Mouse (Mus musculus): ENCODE results near the gene Skap1.

DNA sequence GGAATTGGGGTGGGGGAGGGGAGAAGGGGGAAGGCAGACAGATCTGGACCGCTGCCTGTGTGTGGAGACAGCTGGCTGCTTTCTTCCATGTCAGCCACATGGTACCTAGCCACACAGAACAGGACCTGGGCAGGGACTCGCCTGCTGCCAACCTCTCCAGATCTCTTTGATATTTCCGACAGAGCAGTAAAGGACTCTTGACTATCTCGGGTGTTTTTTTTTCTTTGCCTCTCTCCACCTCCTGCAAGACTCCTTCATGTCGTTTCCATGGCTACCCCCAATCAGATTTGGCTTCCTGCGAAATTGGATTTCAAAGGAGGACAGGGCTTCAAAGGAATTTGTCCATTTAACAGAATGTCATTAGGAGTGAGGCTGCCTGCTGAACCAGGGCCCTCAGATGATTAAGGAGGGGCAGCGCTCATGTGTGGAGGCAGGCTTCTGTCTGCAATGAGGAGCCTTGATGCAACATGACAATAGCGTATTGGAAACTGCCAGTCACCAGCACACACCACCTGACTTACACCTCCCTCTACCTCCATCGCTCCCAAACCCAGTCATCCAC is 2.1 kb upstream of the Skap1 start:
- TF ChIP-seq EP300 (IDR thresholded peaks at IDR 0.05; ENCODE audit: insufficient read depth, low read depth, low read length) (no peak), CTCF (IDR thresholded peaks at IDR 0.05) (no peak), POLR2A (IDR thresholded peaks at IDR 0.05; ENCODE audit: insufficient read depth, low read depth, low read length) (no peak)
